Mouse (Mus musculus): ENCODE results near the gene Lhpp.

The Lhpp gene

GRCm38 (mm10) chr7:132681296-132681695 lies 70.9 kb downstream of the Lhpp start:
- DNase-seq (ENCODE audit: low read depth, low spot score): no peak

GRCm38 (mm10) chr7:132681831-132682230 lies 71.4 kb downstream of the Lhpp start:
- no peak for DNase-seq (ENCODE audit: low read depth, low spot score)

GRCm38 (mm10) chr7:132682336-132682735 lies 71.9 kb downstream of the Lhpp start:
- no peak for DNase-seq (ENCODE audit: low read depth, low spot score)

- no peak for DNase-seq (ENCODE audit: low read depth, low spot score)
Measured at GRCm38 (mm10) chr7:132682901-132683300, 72.5 kb downstream of the Lhpp start.

DNA sequence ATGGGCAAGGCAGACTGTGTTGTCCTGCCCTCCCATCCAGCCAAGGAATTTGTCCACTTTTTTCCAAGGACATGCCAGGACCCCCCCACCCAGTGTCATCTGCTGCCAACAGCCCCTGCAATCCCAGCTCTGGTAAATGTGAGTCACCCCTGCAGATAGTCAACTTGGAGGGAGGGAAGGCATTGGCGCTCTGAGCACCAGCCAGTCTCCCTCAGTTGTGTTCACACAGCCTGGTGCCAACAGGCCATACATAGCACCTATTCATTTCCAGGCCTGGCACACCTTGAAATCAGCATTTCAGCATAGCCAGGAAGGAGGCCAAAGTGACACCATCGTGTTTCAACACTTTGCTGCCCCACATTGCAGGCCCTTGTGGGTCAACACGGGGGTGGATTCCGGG lies 73.5 kb downstream of the Lhpp start:
- DNase-seq (ENCODE audit: low read depth, low spot score): no peak

DNA sequence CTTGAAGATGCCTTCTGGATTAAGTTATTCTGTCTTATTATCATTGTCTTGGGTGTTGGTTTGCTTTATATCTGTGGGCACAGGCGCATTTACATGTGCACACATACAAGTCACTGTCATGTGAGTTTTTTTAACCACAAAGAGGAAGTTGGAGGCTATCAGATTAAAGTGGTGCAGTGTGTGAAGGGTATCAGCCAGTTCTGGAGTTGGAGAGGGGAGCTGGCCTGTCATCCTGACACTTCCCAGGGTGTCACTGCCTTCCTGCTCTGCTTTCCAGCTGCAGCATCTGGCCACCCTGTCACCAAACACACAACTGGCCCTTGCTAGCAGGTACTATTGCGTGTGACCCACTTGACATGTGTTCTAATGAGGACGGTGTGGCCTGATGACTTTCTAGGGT lies 76.1 kb downstream of the Lhpp start:
- no peak for DNase-seq (ENCODE audit: low read depth, low spot score)

DNA sequence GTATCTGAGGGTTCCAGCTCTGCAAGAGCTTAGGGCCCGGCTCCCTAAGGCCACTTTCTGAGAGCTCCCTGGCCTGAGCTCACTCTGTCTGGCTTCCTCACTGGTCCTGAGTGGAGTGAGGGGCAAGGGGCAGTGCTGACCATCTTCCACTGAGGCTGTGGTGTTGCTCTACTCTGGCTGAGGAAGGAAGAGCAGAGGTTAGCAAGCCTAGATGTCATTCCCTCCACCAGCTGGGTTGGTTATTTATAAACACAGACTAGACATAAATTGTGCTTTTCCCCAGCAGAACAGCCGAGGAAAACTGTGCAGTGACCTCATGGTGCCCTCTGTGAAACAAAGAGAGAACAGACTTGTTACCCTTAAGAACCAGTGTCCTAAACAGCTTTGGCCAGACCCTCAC lies 77.5 kb downstream of the Lhpp start:
- peak; percentile 12 for DNase-seq (ENCODE audit: low read depth, low spot score)

- DNase-seq (ENCODE audit: low read depth, low spot score): no peak
Measured at GRCm38 (mm10) chr7:132688721-132689120, 78.3 kb downstream of the Lhpp start.

GRCm38 (mm10) chr7:132689722-132690121 lies 79.3 kb downstream of the Lhpp start:
- no peak for DNase-seq (ENCODE audit: low read depth, low spot score)

DNA sequence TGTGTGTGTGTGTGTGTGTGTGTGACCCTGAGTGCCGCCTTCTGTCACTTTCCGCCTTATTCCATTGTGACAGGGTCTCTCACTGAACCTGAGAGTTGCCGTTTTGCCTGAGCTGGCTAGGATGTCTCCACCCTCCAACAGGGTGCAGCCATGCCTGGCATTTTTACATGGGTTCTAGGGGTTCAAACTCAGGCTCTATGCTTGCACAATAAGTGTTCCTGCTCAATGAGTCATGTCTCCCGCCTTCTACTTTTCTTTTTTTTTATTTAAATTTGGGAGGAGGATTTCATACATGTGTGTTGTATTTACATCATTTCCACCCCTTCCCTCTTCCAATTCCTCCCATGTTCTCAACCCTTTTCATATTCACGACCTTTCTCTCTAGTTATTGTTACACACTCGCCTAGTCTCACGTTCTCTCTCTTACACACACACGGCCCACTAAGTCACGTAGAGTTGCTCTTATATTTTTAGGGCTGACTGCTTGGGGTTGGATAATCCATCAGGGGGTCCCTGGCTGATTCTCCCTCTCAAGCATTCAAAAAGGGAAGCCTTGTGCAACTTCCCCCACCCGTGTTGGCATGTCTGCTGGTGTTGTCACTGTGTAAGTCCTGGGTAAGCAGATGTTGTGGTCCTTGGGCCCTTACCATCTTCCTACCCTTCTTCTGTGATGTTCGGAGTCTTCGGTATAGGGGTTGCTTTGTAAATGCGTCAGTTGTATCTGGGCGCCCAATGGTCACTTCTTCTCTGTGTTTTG lies 80.5 kb downstream of the Lhpp start:
- no peak for DNase-seq (ENCODE audit: low read depth, low spot score)

GRCm38 (mm10) chr7:132692719-132693118 lies 82.3 kb downstream of the Lhpp start:
- DNase-seq (ENCODE audit: low read depth, low spot score): no peak

DNA sequence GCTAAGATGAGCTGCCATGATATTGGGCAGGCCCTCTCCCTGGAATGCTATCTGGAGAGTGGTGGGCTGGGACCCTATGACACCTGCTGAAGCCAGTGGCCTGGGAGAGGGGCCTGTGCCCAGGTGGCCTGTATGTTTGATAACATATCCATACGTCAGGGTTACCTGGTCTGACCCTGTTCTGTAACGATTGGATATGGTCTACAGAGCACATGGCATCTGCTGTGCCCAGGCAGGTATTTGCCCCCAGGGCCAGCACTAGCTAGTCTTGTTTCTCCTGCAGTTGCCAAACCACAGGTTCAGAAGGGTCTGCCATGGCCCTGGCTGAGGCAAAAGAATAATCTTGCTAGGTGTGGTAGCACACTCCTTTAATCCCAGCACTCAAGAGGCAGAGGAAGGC lies 83.1 kb downstream of the Lhpp start:
- no peak for DNase-seq (ENCODE audit: low read depth, low spot score)

- DNase-seq (ENCODE audit: low read depth, low spot score): no peak
Measured at GRCm38 (mm10) chr7:132697258-132697796, 86.9 kb downstream of the Lhpp start.

GRCm38 (mm10) chr7:132698737-132699136 lies 88.3 kb downstream of the Lhpp start:
- no peak for DNase-seq (ENCODE audit: low read depth, low spot score)

GRCm38 (mm10) chr7:132699165-132699564 lies 88.7 kb downstream of the Lhpp start:
- no peak for DNase-seq (ENCODE audit: low read depth, low spot score)

DNA sequence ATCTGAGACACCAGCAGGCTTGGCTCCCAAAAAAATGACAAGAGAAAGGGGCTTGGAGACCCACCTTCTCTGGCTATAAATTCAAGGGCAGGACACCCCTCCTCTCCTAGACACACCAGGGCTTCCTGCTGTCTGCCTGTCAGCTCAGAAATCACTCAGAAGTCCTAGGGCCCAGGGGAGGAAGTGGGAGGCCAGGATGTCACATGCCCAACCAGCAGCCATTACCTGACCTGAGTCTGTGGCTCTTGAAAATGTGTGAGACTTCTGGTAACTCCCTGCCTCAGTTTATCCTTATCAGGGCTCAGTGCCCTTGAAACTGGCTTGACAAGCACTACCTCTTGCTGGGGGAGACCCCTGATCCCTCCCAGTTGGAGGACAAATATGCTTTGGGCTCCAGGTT lies 89.2 kb downstream of the Lhpp start:
- DNase-seq (ENCODE audit: low read depth, low spot score): no peak

DNA sequence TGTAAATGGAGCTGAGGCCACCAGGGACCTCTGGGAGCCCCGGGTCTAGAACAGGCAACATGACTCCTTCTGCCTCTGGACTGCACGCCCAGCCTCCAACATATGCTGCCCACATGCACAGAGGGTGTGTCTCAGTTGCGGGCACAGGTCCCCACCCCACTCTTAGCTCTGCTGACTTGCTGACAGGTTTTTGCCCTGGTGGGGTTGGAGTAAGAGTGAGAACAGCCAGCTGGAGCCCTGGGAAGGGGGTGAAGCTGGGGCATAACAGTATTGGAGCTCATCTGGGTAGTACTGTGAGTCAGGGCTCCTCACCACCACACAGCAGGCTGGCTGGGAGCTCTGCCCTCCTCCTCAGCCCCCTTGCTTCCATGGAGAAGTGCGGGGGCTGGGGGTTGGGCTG lies 89.7 kb downstream of the Lhpp start:
- no peak for DNase-seq (ENCODE audit: low read depth, low spot score)

GRCm38 (mm10) chr7:132701412-132701811 lies 91.0 kb downstream of the Lhpp start:
- no peak for DNase-seq (ENCODE audit: low read depth, low spot score)

- DNase-seq (ENCODE audit: low read depth, low spot score): no peak
Measured at GRCm38 (mm10) chr7:132702024-132702423, 91.6 kb downstream of the Lhpp start.

DNA sequence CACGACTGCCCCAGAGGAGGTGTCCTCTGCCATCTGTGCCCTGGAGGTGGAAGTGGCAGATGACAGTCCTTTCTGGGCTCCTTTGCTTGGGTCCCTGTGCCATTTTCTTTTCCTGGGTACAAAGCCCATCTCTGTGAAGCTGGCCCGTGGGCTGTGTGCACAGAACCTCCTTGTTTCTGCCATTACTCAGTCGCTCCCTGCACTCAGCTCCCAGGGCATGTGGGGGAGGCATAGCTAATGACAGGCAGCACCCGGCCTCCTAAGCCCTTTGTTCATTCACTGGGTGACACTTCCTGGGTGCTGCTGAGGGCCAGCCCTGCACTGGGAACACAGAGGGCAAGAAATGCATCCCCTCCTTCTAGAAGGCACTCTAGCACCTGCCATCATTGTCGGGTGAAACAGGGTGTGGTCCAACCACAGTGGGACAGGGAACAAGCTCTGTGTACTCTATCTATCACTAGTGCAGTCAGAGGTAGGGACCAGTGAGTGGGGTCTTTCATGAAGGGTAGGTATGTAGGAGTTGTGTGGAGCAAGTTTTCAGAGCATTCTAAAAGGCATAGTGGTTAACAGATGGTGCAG lies 92.1 kb downstream of the Lhpp start:
- no peak for DNase-seq (ENCODE audit: low read depth, low spot score)

- DNase-seq (ENCODE audit: low read depth, low spot score): no peak
Measured at GRCm38 (mm10) chr7:132703515-132704309, 93.3 kb downstream of the Lhpp start.

DNA sequence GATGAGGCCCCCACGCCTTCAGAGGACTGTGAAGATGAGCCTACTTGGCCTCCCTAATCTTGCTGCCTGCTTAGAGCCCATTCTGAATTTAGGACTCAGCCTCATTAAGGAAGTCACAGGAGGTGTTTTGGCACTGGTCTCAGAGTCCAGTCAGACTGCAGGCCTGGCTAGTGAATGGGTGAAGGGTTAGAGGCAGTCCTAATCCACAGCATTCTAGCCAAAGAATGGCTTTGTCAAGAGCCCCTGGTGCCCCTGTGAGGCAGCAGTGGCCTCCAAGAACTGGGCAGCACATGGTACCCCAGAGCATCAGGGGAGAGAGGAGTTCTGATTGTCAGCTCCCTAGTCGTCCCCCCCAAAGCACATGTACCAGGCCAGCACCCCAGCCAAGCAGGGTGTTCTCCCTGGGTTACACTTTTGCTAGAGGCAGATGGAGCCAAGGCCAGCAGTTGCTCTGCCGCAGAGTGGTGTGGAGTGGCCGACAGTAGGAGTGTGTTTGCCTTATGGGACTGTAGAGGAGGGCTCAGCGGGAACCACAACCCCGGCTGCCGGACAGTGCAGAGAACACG lies 94.0 kb downstream of the Lhpp start:
- DNase-seq (ENCODE audit: low read depth, low spot score): no peak
